Comparison of ENCODE assay signal across 8 mouse cellular contexts in genomic region chr10:69398197-69398762, GRCm38 (mm10). TPM values are rescaled to one million over a fixed set of nuclear protein-coding genes. Genes with fewer than 3 reads are reported as not detected.
DNase-seq lines count a peak whose midpoint lies in the region; ATAC-seq and TF ChIP-seq lines count a peak whose summit lies in the region.

No protein-coding gene starts in this region.

- ATAC-seq in embryonic facial prominence, embryonic 11.5 days (replicated peaks; ENCODE audit: insufficient number of reproducible peaks, low FRiP score, low TSS enrichment, low read depth) = peak; percentile 50; the same call in 1 of the 2 replicates
- ATAC-seq in hindbrain, embryonic 13.5 days (ENCODE audit: low FRiP score) = peak; percentile 62; the same call in 1 of the 2 replicates
- no peak for ATAC-seq in liver, embryonic 15.5 days (ENCODE audit: insufficient read depth)
- ATAC-seq in stomach, postnatal 0 days (ENCODE audit: low FRiP score, low TSS enrichment) = peak; percentile 35

- no peak overlapping the region for H3K27ac ChIP-seq in left cerebral cortex, adult 2 months
- no peak overlapping the region for H3K27ac ChIP-seq in embryonic facial prominence, embryonic 11.5 days (replicated peaks; ENCODE audit: low read depth, low read length)
- no peak overlapping the region for H3K27ac ChIP-seq in hindbrain, embryonic 13.5 days
- no peak overlapping the region for H3K27ac ChIP-seq in liver, embryonic 15.5 days (replicated peaks)
- no peak overlapping the region for H3K27ac ChIP-seq in stomach, postnatal 0 days (replicated peaks)

- peaks cover 21% of the 10 kb centered on the region for H3K27me3 ChIP-seq in embryonic facial prominence, embryonic 11.5 days (ENCODE audit: control insufficient read depth, insufficient read depth, low read length)
- peaks cover 65% of the 10 kb centered on the region for H3K27me3 ChIP-seq in hindbrain, embryonic 13.5 days
- H3K27me3 ChIP-seq in liver, embryonic 15.5 days = peaks cover 55% of the 10 kb centered on the region
- H3K27me3 ChIP-seq in stomach, postnatal 0 days (ENCODE audit: control insufficient read depth, insufficient read depth, low read length) = no peaks in the 10 kb centered on the region

- peak overlapping the region; percentile 50 for H3K4me3 ChIP-seq in left cerebral cortex, adult 2 months
- peak overlapping the region; percentile 65 for H3K4me3 ChIP-seq in embryonic facial prominence, embryonic 11.5 days (ENCODE audit: low read depth, low read length)
- peak overlapping the region; percentile 65 for H3K4me3 ChIP-seq in hindbrain, embryonic 13.5 days
- peak overlapping the region; percentile 46 for H3K4me3 ChIP-seq in liver, embryonic 15.5 days (replicated peaks)
- peak overlapping the region; percentile 68 for H3K4me3 ChIP-seq in stomach, postnatal 0 days (ENCODE audit: low read depth, low read length)

- H3K4me1 ChIP-seq in embryonic facial prominence, embryonic 11.5 days (ENCODE audit: control insufficient read depth, insufficient read depth, low read length) = peaks cover 6% of the 10 kb centered on the region; the same call in 1 of the 2 replicates
- peaks cover 28% of the 10 kb centered on the region for H3K4me1 ChIP-seq in hindbrain, embryonic 13.5 days (replicated peaks)
- H3K4me1 ChIP-seq in liver, embryonic 15.5 days (replicated peaks) = no peaks in the 10 kb centered on the region
- no peaks in the 10 kb centered on the region for H3K4me1 ChIP-seq in stomach, postnatal 0 days (replicated peaks; ENCODE audit: control insufficient read depth, insufficient read depth)

- TF ChIP-seq CTCF in left cerebral cortex, adult 2 months (IDR thresholded peaks at IDR 0.05) = no peak
- TF ChIP-seq CTCF in stomach, postnatal 0 days (IDR thresholded peaks at IDR 0.05; ENCODE audit: low read depth) = no peak

- intact Hi-C loops in left cerebral cortex, adult 2 months (cut with DNase I) = no loop called here
- intact Hi-C loops in left cerebral cortex, postnatal 36 days (cut with DNase I) = no loop called here

- WGBS in embryonic facial prominence, embryonic 11.5 days = 1% methylated on average over 26 of the region's 26 CpGs
- under 1% methylated on average over 25 of the region's 26 CpGs for WGBS in hindbrain, embryonic 13.5 days
- 1% methylated on average over 26 of the region's 26 CpGs for WGBS in liver, embryonic 15.5 days (ENCODE audit: insufficient replicate concordance)
- WGBS in stomach, postnatal 0 days = under 1% methylated on average over 26 of the region's 26 CpGs

- no peak for TF ChIP-seq EP300 in stomach, postnatal 0 days (optimal IDR thresholded peaks at IDR 0.05)

- H3K36me3 ChIP-seq in embryonic facial prominence, embryonic 11.5 days (replicated peaks; ENCODE audit: control insufficient read depth, insufficient read depth, low read depth, low read length) = no peaks in the 10 kb centered on the region
- H3K36me3 ChIP-seq in hindbrain, embryonic 13.5 days = no peaks in the 10 kb centered on the region
- H3K36me3 ChIP-seq in liver, embryonic 15.5 days (replicated peaks) = no peaks in the 10 kb centered on the region
- no peaks in the 10 kb centered on the region for H3K36me3 ChIP-seq in stomach, postnatal 0 days (ENCODE audit: control insufficient read depth, insufficient read depth, low read length)

- H3K9me3 ChIP-seq in embryonic facial prominence, embryonic 11.5 days (replicated peaks; ENCODE audit: control insufficient read depth, low read length) = no peaks in the 10 kb centered on the region
- no peaks in the 10 kb centered on the region for H3K9me3 ChIP-seq in hindbrain, embryonic 13.5 days
- no peaks in the 10 kb centered on the region for H3K9me3 ChIP-seq in liver, embryonic 15.5 days (replicated peaks)
- H3K9me3 ChIP-seq in stomach, postnatal 0 days (ENCODE audit: control insufficient read depth, low read length) = no peaks in the 10 kb centered on the region

- peak overlapping the region; percentile 100 for H3K4me2 ChIP-seq in embryonic facial prominence, embryonic 11.5 days (ENCODE audit: low read depth, low read length)
- peak overlapping the region; percentile 99 for H3K4me2 ChIP-seq in hindbrain, embryonic 13.5 days
- peak overlapping the region; percentile 69 for H3K4me2 ChIP-seq in liver, embryonic 15.5 days
- H3K4me2 ChIP-seq in stomach, postnatal 0 days (replicated peaks; ENCODE audit: low read depth) = peak overlapping the region; percentile 100

- no peak for DNase-seq in left cerebral cortex, adult 2 months (ENCODE audit: extremely low spot score in 1 of 2, low spot score in 2 of 2)
- no peak for DNase-seq in left cerebral cortex, postnatal 36 days (ENCODE audit: low spot score in 2 of 2)
- DNase-seq in embryonic facial prominence, embryonic 11.5 days (ENCODE audit: low spot score) = peak; percentile 30
- DNase-seq in stomach, postnatal 0 days (ENCODE audit: low spot score) = peak; percentile 25
- DNase-seq in right cerebral cortex, postnatal 14 days = no peak
- DNase-seq in adrenal gland, adult 2 months = no peak

- H3K9ac ChIP-seq in embryonic facial prominence, embryonic 11.5 days (replicated peaks; ENCODE audit: low read length) = peak overlapping the region; percentile 13; the same call in 1 of the 2 replicates
- H3K9ac ChIP-seq in hindbrain, embryonic 13.5 days = peak overlapping the region; percentile 74
- H3K9ac ChIP-seq in liver, embryonic 15.5 days = no peak overlapping the region
- peak overlapping the region; percentile 76 for H3K9ac ChIP-seq in stomach, postnatal 0 days (ENCODE audit: low read length)

RNA-seq across cellular contexts. Expression of gene Ank3, which starts 0.3 kb away (rescaled TPM):
- total RNA-seq in left cerebral cortex, adult 2 months (2021) = 100 to 1,000 TPM; 520 to 555 TPM
- total RNA-seq in left cerebral cortex, postnatal 36 days (2021) = 100 to 1,000 TPM; 498 to 546 TPM
- polyA plus RNA-seq in embryonic facial prominence, embryonic 11.5 days (2014; fragmentation: Nextera tagmentation; extraction: Ambion mirVana) = 32.5 and 34.4 TPM in 2 replicates
- polyA plus RNA-seq in hindbrain, embryonic 13.5 days (2015; fragmentation: Nextera tagmentation; extraction: Ambion mirVana) = 114 TPM in 2 replicates
- 8.3 and 10.2 TPM in 2 replicates for polyA plus RNA-seq in liver, embryonic 15.5 days (2015; fragmentation: Nextera tagmentation; extraction: Ambion mirVana)
- 16.0 and 16.8 TPM in 2 replicates for polyA plus RNA-seq in stomach, postnatal 0 days (2015; fragmentation: Nextera tagmentation; extraction: Ambion mirVana)
- total RNA-seq in adrenal gland, adult 2 months (2021) = 10 to 100 TPM; 10.2 to 12.9 TPM
- 0.79 and 0.83 TPM in 2 replicates for polyA plus RNA-seq in adrenal gland, adult 2 months (2012; rRNA removed)

RNA-seq across cellular contexts. Expression of gene Cdk1, which starts 45.5 kb away (rescaled TPM):
- under 1 TPM; 0.36 to 0.40 TPM for total RNA-seq in left cerebral cortex, adult 2 months (2021)
- 1 to 10 TPM in 1 of 2 experiments, under 1 TPM in 1; 0.68 to 1.6 TPM for total RNA-seq in left cerebral cortex, postnatal 36 days (2021)
- 507 and 508 TPM in 2 replicates for polyA plus RNA-seq in embryonic facial prominence, embryonic 11.5 days (2014; fragmentation: Nextera tagmentation; extraction: Ambion mirVana)
- polyA plus RNA-seq in hindbrain, embryonic 13.5 days (2015; fragmentation: Nextera tagmentation; extraction: Ambion mirVana) = 99.4 and 113 TPM in 2 replicates
- 292 and 305 TPM in 2 replicates for polyA plus RNA-seq in liver, embryonic 15.5 days (2015; fragmentation: Nextera tagmentation; extraction: Ambion mirVana)
- polyA plus RNA-seq in stomach, postnatal 0 days (2015; fragmentation: Nextera tagmentation; extraction: Ambion mirVana) = 104 and 147 TPM in 2 replicates
- 1 to 10 TPM; 4.2 to 6.2 TPM for total RNA-seq in adrenal gland, adult 2 months (2021)
- 2.0 and 3.6 TPM in 2 replicates for polyA plus RNA-seq in adrenal gland, adult 2 months (2012; rRNA removed)

Comparison
In these comparisons a context has a peak if more than half of its experiments do, and no peak if none do; other contexts are left out.
1. DNase-seq: peak in embryonic facial prominence, embryonic 11.5 days (single experiment) and stomach, postnatal 0 days (single experiment); none in left cerebral cortex, adult 2 months (0 of 2), left cerebral cortex, postnatal 36 days (0 of 2), right cerebral cortex, postnatal 14 days (single experiment) and adrenal gland, adult 2 months (single experiment).
2. RNA of gene Cdk1, which starts 45.5 kb away (polyA plus RNA-seq): 507 to 508 TPM in embryonic facial prominence, embryonic 11.5 days, 292 to 305 TPM in liver, embryonic 15.5 days, 104 to 147 TPM in stomach, postnatal 0 days and 99.4 to 113 TPM in hindbrain, embryonic 13.5 days; 2.0 to 3.6 TPM in adrenal gland, adult 2 months; every median in the first group is over 10 times any median in the second.
3. Peak in every context shown above with its lines, with median percentiles within 50 percentile points of each other: H3K4me3 ChIP-seq and H3K4me2 ChIP-seq.